Mouse (Mus musculus) ES-E14 (cell line): Measurements from ENCODE around the gene Camkk1.

Experiments
- CHD2 ChIP-seq: IDR thresholded peaks from 2 replicates; pipeline ENCODE4 v1.6.1; 2014; ENCODE audit warnings: mild to moderate bottlenecking, low read depth, low read length, inconsistent platforms
- HCFC1 ChIP-seq: IDR thresholded peaks from 2 replicates; pipeline ENCODE4 v1.6.1; 2012; ENCODE audit warnings: low read length, inconsistent platforms, borderline replicate concordance; ENCODE audit not compliant: insufficient read depth
- MAFK ChIP-seq: IDR thresholded peaks from 2 replicates; pipeline ENCODE4 v1.6.1; 2014; ENCODE audit warnings: mild to moderate bottlenecking, low read depth, low read length, inconsistent platforms; ENCODE audit not compliant: insufficient read depth

GRCm38 (mm10) chr11:73007113-73007512 lies 11.7 kb upstream of the Camkk1 start:
- TF ChIP-seq HCFC1 (no peak), CHD2 (no peak), MAFK (no peak)
